Mouse (Mus musculus) gastrocnemius, postnatal 14 days (tissue): ENCODE results near the gene Klhdc7a. TPM values are rescaled to one million over a fixed set of nuclear protein-coding genes. Genes with fewer than 3 reads are reported as not detected.

Source experiments
- microRNA-seq, 2 experiments: library from miRNA; unstranded; fragments of <30 nt; microRNA quantifications; one replicate each; pipeline ENCODE4 v1.2.0; 2021
- total RNA-seq, 2 experiments: library from RNA; stranded (reverse); gene quantifications; 2 replicates each; pipeline ENCODE4 v1.2.3; 2021

Klhdc7a gene
- total RNA-seq, 2 experiments from 2014 or later = 0.10 TPM; not detected in 1

Small RNA genes lying within 50 kb of the gene (microRNA-seq; reads per million reads assigned to microRNA genes)
- 0 reads per million in 2 experiments for gene Mir2139

Other genes starting within 250 kb of the Klhdc7a start
- 1 to 10 TPM; 3.2 to 5.2 TPM for gene Pax7, start 134.5 kb downstream of the Klhdc7a start, total RNA-seq